Mouse (Mus musculus): Measurements from ENCODE around the gene Smok3c. TPM values are rescaled to one million over a fixed set of nuclear protein-coding genes. Genes with fewer than 3 reads are reported as not detected.
"Not testable (repeated sequence)": the region's sequence is repeated elsewhere in the genome, so short reads cannot be mapped to it uniquely, and the experiment has no call there.

Gene Smok3c
- not detected in 2 replicates for total RNA-seq (2021)
- long read RNA-seq, experiment 1: 0 reads
- long read RNA-seq, experiment 2: 0 reads

DNA sequence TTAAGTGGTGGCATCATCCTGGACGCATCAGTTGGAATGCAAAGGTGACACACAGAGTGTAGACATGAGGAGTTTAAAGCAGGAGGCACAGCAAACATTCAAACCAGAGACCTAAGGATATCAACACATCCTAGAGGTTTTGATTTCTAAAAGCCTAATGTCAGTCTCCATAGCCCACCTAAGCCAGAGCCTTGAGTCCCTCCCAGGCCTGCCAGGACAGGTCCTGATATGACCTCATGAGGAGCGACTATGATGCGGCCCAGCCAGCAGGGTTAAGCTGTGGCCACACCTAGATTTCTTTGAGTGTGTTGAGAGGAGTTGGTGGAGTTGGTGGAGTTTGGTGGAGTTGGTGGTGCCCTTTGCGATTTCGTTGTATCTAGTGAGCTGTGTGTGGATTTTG, at the start of gene Smok3c:
TSS of gene Smok3c (plus strand) at position 301 of the 400 bp plus-strand sequence.
- DNase-seq: not testable (repeated sequence)

DNA sequence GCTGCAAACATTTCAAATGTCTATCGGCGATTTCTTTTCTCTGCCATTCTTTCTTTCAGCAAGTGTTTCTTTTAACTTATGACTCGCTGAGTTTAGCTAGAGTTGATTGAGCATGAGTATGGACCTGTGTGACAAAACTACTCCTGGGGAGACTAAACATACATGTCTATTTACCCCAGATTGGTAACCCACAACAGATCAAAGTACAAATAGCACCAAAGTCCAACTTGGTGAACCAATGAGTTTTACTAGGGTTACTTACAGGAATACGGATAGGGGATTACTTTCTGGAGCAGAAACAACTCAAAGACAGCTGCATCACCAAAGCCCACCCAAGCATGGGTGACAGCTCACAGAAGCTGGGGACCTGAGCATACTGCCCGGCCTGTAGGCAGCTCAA, 43.6 kb upstream of the Smok3c start:
- no peak for DNase-seq

DNA sequence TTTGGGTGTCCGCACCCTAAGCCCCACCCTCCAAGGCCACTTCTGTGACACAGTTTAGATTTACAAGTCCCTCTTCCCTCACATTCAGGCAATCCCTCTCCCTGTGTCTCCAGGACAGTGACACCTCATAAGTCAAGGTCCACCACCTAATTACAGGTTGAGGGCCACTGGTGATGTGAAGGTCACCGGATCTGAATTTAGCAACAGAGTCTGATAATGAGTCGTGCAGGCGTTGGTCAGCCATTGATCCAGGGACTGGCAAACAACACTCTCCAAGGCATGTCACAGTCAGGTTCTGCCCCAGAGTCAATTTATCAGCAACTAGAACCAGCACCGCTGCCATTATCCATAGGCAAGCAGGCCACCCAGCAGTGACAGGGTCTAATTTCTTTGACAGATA, 40.6 kb upstream of the Smok3c start:
- DNase-seq: no peak

DNA sequence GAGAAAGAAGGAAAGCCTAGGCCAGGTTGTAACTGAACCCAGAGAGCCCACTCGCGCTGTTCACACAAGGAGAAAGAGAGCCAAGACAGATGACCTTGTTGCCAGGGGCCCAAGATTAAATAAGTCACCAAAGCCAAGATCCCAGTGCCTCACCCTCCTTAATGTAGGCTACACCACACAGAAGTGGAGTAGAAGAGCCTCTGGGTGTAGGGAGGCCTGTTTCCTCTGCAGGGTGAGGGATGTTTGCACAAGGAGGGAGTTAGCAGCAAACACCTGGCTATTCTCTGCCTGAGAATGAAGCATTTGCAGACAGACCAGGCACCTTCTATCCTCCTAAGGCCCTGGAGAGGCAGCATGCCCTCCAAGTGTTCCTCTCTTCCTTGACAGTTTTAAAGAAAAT, 36.5 kb upstream of the Smok3c start:
- DNase-seq: no peak

DNA sequence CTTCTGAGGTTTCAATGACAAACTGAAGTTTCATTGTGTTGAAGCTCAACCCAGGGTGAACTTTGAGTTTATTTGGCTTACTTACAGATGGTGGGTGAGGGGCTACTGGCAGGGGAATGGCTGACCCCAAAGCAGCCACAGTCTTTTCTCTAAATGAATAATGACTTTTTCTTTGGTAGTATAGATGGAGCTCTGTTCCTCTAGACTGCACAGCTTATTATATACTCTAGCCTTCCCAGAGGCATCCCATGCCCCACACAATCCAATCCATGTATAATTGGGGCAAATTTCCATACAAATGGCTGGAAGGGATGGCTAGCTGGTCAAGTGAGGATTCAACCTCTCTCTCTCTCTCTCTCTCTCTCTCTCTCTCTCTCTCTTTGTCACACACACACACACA, 36.0 kb upstream of the Smok3c start:
- DNase-seq: no peak

DNA sequence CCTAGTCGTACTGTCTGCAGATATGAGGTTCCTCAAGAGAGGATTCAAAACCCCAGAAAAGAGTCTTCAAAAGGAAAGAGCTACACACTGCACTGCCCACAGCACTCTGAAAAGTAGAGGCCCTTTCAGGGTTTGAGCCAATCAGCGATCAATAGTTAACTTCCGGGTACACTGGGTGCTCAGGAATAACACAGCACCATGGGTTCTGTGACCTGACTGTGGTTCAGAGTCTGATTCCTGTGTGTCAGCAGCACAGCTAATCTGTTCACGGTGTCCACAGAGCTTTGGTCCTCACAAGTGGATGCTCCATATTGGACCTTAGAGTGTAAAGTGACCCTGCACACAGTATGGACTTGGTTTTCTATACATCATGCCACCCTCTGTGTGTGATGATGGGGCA, 33.4 kb upstream of the Smok3c start:
- DNase-seq: not testable (repeated sequence)

DNA sequence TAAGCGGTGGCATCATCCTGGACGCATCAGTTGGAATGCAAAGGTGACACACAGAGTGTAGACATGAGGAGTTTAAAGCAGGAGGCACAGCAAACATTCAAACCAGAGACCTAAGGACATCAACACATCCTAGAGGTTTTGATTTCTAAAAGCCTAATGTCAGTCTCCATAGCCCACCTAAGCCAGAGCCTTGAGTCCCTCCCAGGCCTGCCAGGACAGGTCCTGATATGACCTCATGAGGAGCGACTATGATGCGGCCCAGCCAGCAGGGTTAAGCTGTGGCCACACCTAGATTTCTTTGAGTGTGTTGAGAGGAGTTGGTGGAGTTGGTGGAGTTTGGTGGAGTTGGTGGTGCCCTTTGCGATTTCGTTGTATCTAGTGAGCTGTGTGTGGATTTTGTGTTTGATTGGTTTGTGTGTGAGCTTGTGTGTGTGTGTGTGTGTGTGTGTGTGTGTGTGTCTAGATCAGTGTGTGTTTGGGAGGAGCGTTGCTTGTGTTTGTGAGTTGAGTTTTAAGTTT, 32.0 kb upstream of the Smok3c start, which contains the start of the genes Smok3a and Smok3b:
TSS of gene Smok3a (plus strand) at position 301 of the 519 bp plus-strand sequence.
TSS of gene Smok3b (plus strand) at position 469 of the 519 bp plus-strand sequence.
- DNase-seq: not testable (repeated sequence)

DNA sequence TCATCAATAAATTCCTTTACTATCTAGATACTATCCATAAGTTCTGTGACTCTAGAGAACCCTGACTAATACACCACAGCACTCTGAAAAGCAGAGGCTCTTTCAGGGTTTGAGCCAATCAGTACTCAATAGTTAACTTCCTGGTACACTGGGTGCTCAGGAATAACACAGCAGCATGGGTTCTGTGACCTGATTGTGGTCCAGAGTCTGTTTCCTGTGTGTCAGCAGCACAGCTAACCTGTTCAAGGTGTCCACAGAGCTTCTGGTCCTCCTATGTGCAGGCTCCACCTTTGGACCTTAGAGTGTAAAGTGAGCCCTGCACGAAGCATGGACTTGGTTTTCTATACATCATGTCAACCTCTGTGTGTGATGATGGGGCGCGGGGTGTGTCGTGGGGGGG, 20.8 kb downstream of the Smok3c start:
- DNase-seq: no peak

DNA sequence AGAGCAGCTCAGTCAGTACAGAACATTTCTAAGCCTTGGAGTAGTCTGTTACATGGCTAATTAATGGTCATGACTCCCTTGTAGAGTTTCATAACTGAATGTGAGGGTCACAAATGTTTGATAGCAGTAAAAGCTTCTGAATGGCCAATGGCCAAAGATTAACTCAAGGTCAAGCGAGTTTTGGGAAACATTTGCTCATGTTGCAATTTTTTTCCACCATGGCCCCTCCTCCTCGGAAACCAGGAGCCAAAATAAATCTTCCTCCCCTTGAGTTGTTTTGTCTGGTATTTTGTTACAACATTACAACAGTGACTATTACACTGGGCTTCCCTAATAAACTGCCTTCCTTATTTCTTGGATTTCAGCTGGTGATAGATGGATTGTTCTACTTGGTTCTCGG, 22.7 kb downstream of the Smok3c start:
- peak; percentile 25 for DNase-seq

DNA sequence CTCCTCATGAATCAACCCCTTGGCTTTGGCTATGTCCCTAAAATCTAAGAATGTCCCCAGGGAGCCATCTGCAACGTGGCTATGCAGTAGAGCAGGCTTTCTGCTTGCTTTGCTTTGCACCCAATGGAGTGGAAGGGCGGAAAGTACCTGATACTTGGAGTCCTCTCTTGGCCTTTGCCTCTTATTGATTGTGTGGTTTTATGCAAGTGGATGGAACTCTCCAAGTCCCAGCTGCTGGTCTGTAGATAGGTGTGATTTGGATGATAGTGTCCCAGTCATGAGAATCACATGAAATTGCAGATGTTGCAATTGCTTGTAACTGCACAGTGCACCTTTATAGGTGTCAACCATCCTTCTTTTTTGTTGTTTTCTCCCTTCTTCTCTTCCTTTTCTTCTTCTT, 23.2 kb downstream of the Smok3c start:
- DNase-seq: no peak

DNA sequence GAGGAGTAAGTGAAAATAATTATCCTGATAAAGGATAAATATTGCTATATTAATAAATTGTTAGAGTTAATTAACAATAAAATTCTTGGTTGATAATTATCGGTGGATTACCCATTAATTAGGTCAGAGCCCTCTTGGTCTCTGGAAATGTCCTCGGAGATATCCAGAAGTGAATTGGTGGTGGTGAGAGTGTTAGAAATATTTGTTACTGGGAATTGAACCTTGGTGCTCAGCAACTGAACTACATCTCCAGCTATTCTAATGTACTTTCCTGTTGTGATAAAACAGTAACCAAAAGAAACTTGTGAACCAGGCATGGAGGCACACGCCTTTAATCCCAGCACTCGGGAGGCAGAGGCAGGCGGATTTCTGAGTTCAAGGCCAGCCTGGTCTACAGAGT, 27.5 kb downstream of the Smok3c start:
- DNase-seq: no peak

DNA sequence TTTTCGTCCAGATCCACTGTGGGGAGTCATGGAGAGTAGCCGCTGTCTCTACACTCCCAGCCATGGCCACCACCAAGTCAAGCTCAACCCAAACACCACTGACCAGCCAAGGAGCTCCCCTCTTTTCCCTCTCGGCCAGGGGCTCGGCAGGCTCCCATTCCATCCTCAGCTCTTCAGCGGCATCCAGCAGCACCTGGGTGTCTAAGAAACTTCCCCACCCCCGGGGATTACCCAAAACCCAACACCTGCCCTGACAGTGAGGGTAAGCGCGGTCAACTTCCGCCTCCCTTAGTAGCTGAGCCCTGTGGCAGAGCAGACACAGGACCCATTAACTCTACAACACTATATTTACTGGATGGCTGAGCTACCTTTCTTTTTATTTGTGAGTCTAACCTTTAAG, 28.5 kb downstream of the Smok3c start:
- DNase-seq: no peak

DNA sequence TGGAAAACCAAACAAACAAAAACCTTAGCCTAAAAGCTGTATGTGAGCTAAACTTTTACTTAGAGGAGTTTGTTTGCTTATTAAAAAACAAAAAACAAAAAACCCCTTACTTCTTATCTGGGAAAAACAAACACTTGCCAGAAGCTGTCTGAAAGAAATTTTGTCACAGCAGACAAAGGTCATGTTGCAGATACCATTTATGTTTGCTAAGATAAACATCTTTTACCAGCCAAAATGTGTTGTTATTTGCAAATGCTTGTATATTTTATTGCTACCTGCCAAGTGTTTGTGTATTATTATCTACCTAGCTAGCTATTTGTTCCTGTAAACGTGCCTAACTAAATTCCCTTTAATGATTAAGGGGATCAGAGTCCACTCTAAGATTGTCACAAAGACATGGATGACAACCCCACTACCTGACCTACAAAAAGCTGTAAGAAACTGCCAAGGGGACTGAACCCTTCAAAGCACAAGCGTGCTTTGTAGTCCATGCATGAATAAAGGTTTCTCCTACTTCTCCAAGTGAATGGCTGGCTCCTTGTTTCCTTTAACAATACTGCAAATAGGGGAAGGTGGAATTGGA, 30.4 kb downstream of the Smok3c start:
- DNase-seq: no peak

DNA sequence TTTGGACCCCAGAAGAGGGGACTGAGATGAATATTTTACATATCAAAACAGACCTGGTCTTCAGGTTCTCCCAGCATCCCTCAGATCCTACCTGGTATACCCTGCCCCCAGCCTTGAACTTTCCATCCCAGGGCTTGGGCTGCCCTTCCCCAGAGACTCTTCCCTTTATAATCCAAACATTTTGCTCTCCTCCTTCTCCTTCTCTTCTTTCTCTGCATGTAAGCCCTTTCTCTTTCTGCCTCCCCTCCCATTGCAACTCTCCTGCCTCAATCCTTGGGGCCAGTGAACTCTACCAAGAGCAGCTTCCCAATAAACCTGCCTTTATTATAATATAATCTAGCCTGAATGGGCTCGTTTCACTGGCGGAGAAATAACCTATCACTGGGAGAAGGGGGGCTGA, 30.9 kb downstream of the Smok3c start:
- no peak for DNase-seq

DNA sequence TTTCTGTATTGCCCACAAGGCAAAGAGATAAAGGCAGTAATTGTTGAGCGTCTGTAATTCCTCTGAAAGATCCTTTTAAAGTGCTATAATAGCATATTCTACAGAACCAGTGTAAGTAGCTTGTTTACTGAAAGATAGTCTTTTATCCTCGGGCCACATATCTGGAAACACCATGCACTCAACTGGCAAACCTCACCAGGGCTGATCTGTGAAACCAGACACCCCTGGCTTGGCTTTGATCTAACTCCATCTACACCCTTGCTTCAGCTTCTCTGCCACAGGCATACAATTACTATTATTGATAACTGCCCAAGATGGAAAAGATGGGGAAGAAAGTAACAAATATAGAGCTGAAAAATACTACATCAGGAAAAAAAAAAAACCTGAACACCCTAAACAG, 31.5 kb downstream of the Smok3c start:
- peak; percentile 13 for DNase-seq

DNA sequence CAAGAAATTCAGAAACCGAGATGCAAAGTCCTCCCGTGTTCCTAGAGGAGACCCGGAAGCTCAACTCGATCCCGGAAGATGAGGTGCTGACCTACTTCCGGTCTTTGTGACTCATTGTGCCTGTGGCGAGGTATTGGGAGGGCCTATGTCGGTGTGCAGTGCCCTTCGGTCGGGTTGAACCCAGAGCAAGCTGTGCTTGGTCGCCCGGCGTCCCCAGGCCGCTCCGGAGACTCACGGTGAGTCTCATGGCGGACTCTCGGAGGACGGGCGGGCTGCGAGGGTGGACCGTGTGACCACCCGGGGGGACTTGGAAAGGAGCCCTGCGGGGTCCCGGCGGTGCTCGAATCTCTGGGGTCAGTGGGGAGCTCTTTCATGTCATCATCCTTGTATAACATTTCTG, 32.0 kb downstream of the Smok3c start, which contains the start of gene Zkscan1:
TSS of gene Zkscan1 (plus strand) at position 89 of the 400 bp plus-strand sequence.
- DNase-seq: peak; percentile 88

DNA sequence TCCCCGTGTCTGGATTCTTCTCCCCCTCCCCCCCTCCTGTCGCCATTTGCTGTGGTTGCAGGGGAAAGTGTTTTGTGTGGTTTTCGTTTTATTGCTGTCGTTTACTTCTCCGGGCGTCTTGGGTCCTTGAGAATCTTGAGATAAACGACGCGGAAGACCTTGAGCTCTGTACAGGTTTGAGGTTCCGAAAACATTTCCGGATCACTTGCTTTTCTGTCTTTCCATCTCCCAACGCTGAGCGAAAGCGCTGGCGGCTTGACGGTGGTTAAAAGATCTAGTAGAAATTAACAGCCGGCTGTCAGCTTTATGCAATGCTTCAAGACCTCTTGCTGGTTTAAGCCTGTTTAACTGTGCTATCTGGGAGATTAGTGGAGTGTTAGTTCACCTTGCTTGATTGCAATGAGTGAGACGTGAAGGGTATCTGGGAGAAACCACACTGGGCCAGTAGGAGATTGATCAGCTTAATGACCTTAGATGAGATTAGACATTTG, 32.5 kb downstream of the Smok3c start:
- DNase-seq: no peak

DNA sequence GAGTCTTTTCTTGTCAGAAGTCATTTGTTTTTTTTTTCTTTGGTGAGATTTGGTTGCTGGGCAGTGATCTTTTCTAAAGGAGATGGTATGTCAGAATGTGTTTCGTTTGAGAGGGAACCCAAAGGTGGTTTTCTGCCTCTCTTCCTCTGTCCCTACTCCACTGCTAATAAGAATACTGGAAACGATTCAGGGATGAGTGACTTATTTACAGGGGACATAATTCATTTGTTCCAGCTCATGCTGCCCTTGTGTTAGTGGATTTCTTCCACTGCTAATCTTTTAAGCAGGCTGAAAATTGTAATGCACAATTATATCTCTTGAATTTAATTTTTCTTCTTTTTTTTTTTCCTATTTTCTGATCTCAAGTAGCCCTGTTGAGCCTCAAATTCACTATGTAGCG, 33.8 kb downstream of the Smok3c start:
- no peak for DNase-seq

DNA sequence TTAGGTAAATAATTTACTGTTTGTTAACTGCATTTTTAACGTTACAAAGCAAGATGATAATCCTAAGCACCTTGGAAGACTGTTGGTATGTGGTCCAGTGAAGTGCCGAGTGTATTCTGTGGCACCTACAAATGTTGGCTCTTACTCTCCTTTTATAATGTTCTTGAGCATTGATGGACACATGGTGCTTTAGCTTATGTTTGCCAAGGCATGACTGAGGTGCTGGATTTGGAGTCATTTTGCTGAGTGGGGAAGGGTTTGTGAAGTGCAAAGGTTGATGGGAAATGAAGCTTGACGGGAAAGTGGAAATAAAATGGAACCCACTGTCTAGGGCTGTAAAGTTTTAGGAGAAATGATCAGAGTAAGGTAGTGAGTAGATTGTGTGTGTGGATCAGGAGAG, 35.4 kb downstream of the Smok3c start:
- no peak for DNase-seq

DNA sequence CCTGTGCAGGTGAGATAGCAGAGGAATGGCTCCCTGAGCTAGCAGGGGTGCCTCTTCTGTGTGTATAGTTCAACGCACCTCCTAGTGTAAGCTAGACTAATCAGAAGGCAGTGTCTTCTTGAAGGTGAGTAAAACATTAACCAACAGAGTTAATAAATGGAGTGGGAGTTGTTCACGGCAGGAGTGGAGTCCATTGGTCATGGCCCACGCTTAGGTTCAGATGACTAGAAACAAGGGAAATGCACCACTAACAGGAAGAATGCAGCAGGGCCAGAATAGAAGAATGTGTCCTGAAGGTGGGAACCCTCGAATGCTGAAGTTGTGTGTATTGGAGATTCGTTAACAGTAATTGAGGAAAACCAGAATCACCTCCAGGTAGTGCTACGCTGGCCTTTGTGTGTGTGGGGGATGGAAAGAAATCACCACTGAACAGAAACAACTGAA, 36.1 kb downstream of the Smok3c start:
- DNase-seq: no peak

DNA sequence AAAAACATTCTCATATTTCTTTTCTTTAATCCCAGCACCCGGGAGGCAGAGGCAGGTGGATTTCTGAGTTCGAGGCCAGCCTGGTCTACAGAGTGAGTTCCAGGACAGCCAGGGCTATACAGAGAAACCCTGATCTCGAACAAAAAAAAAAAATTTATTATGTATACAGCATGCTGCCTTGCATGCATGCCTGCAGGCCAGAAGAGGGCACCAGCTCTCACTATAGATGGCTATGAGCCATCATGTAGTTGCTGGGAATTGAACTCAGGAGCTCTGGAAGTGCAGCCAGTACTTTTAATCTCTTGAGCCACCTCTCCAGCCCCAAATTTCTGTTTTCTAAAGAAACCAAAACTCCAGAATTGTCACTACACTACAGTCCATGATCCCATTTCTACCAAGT, 37.3 kb downstream of the Smok3c start:
- DNase-seq: peak; percentile 29

DNA sequence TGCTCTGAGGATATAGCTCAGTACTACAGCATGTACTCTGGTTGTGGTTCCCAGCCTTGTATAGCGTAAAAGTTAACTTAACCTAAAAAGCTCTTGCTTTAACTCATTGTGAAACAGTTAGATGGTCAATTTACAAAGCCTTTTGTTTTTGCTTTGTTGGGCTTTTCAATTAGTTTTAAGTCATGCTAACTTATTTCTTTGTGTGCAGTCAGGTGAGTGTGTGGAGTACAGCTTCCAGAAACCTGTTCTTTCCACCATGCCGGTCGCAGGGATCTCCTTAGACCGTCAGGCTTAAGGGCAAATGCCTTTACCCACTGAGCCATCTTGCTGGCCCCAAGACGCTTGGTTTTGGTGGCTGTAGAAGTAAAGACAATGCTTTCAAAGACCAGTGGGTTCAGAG, 37.7 kb downstream of the Smok3c start:
- DNase-seq: no peak

DNA sequence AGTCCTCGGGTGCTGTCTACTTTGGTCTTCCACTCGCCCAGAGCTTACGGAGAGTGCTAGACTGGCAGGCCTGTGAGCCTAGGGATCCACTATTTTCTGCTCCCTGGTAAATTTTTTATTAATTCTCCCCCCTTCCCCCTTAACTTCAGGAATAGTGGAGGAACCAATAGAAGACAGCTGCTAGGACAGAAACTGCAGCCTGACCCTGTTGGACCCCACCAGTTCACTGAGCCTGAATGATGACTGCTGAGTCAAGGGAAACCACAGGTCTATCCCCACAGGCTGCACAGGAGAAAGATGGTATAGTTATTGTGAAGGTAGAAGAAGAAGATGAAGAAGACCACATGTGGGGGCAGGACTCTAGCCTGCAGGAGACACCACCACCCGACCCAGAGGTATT, 39.8 kb downstream of the Smok3c start:
- DNase-seq: no peak

DNA sequence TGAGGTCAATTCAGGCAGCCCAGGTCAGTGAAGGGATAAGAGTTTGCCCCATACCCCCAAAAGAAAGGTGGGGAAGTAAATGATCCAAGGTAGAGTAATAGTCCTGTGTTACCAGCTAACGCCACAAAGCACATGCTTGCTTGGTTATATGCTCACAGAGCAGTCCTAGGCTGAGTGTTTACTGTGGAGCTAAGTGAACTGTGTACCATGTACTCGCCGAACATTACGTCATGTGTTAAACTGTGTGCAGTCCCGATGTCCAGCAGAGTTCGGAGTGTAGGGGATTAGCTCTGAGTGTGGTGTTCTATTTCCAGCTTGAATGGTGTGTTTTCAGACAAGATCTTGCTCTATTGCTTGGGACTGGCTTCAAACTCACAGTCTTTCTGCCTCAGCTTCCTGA, 41.5 kb downstream of the Smok3c start:
- DNase-seq: no peak
